Mouse (Mus musculus): ENCODE measurements around the gene Dgkz. TPM values are rescaled to one million over a fixed set of nuclear protein-coding genes. Genes with fewer than 3 reads are reported as not detected.

The Dgkz gene
- polyA plus RNA-seq, 1 experiment = 40.4 TPM

- Histone ChIP-seq H3K4me3 (ENCODE audit: insufficient read depth, low read length) (peak overlapping the region; percentile 11), H3K4me1 (ENCODE audit: control insufficient read depth, insufficient read depth, low read length) (no peaks in the 10 kb centered on the region), H3K27ac (ENCODE audit: insufficient read depth, low read length) (no peak overlapping the region)
- TF ChIP-seq POLR2A (IDR thresholded peaks at IDR 0.05; ENCODE audit: low read depth, low read length) (peak; percentile 72), CTCF (IDR thresholded peaks at IDR 0.05; ENCODE audit: borderline replicate concordance, insufficient read depth, low read length) (no peak)
Observed at GRCm38 (mm10) chr2:91931328-91932159, 44.1 kb downstream of the Dgkz start.

GRCm38 (mm10) chr2:91930761-91931291 lies 44.8 kb downstream of the Dgkz start:
- H3K4me1 ChIP-seq (ENCODE audit: control insufficient read depth, insufficient read depth, low read length) = no peaks in the 10 kb centered on the region
- no peak for TF ChIP-seq CTCF (IDR thresholded peaks at IDR 0.05; ENCODE audit: borderline replicate concordance, insufficient read depth, low read length)
- TF ChIP-seq POLR2A (IDR thresholded peaks at IDR 0.05; ENCODE audit: low read depth, low read length) = no peak

DNA sequence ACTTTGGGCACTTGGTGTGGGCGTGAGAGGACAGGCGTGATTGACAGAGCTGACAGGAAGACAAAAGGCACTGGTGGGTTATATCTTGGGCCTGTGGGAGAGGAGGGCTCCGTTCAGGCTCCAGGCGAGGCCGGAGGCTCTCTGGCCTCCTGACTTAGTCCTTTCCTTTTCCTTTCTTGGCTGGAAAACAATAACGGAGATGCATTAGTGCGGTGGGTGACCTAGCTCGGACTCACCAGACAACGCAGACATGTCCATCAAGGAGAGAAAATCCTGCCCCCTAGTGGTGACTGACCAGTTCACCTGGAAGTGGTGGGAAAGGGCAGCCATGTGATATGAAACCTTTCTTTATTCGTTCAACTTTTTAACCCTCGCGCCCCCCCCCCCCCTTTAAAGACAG lies 45.7 kb downstream of the Dgkz start:
- no peak overlapping the region for H3K4me3 ChIP-seq (ENCODE audit: insufficient read depth, low read length)
- no peak overlapping the region for H3K27ac ChIP-seq (ENCODE audit: insufficient read depth, low read length)
- peak; percentile 58; the same call in 1 of the 2 replicates for TF ChIP-seq CTCF (IDR thresholded peaks at IDR 0.05; ENCODE audit: borderline replicate concordance, insufficient read depth, low read length)
- no peak for TF ChIP-seq POLR2A (IDR thresholded peaks at IDR 0.05; ENCODE audit: low read depth, low read length)
- no peaks in the 10 kb centered on the region for H3K4me1 ChIP-seq (ENCODE audit: control insufficient read depth, insufficient read depth, low read length)

More at GRCm38 (mm10) chr2:91930761-91931291, 44.8 kb downstream of the Dgkz start:
- Histone ChIP-seq H3K4me3 (ENCODE audit: insufficient read depth, low read length) (peak overlapping the region; percentile 11), H3K27ac (ENCODE audit: insufficient read depth, low read length) (no peak overlapping the region)

GRCm38 (mm10) chr2:91929455-91929854 lies 46.2 kb downstream of the Dgkz start:
- no peak overlapping the region for H3K27ac ChIP-seq (ENCODE audit: insufficient read depth, low read length)
- TF ChIP-seq CTCF (IDR thresholded peaks at IDR 0.05; ENCODE audit: borderline replicate concordance, insufficient read depth, low read length) (no peak), POLR2A (IDR thresholded peaks at IDR 0.05; ENCODE audit: low read depth, low read length) (no peak)
- no peak overlapping the region for H3K4me3 ChIP-seq (ENCODE audit: insufficient read depth, low read length)
- H3K4me1 ChIP-seq (ENCODE audit: control insufficient read depth, insufficient read depth, low read length) = no peaks in the 10 kb centered on the region

- Histone ChIP-seq H3K4me1 (ENCODE audit: control insufficient read depth, insufficient read depth, low read length) (0 out of 2 replicates have a peak, but pooled peaks cover under 1% of the 10 kb centered on the region), H3K27ac (ENCODE audit: insufficient read depth, low read length) (no peak overlapping the region), H3K4me3 (ENCODE audit: insufficient read depth, low read length) (no peak overlapping the region)
- TF ChIP-seq CTCF (IDR thresholded peaks at IDR 0.05; ENCODE audit: borderline replicate concordance, insufficient read depth, low read length) = no peak
- TF ChIP-seq POLR2A (IDR thresholded peaks at IDR 0.05; ENCODE audit: low read depth, low read length) = no peak
Observed at GRCm38 (mm10) chr2:91928534-91929350, 46.9 kb downstream of the Dgkz start.

- no peak overlapping the region for H3K27ac ChIP-seq (ENCODE audit: insufficient read depth, low read length)
- H3K4me3 ChIP-seq (ENCODE audit: insufficient read depth, low read length) = no peak overlapping the region
- no peak for TF ChIP-seq CTCF (IDR thresholded peaks at IDR 0.05; ENCODE audit: borderline replicate concordance, insufficient read depth, low read length)
- TF ChIP-seq POLR2A (IDR thresholded peaks at IDR 0.05; ENCODE audit: low read depth, low read length) = no peak
- 0 out of 2 replicates have a peak, but pooled peaks cover 2% of the 10 kb centered on the region for H3K4me1 ChIP-seq (ENCODE audit: control insufficient read depth, insufficient read depth, low read length)
Observed at GRCm38 (mm10) chr2:91927826-91928533, 47.7 kb downstream of the Dgkz start.

DNA sequence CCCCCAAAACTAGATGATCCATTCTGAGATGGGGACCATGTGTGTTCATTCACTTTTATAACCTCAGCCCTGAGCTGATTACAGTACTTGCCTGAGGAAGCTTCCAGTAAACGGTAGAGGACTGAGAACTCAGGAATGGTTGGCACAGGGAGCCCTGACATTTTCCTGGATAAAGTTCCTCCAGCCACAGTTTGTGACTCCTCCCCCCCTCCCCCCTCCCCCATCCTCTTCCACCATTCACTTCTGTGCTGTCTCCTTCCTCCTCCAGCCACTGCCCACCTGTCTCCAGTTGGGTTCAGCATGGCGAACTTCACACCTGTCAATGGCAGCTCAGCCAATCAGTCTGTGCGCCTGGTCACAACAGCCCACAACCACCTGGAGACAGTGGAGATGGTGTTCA lies 48.7 kb downstream of the Dgkz start, which contains the start of gene Chrm4:
Gene Chrm4 (plus strand): TSS at position 301 of the 400 bp plus-strand sequence.
- no peak within 1 kb of the TSS for H3K4me3 ChIP-seq (ENCODE audit: insufficient read depth, low read length)
- 0 out of 2 replicates have a peak, but pooled peaks cover 2% of the 10 kb centered on the region for H3K4me1 ChIP-seq (ENCODE audit: control insufficient read depth, insufficient read depth, low read length)
- TF ChIP-seq POLR2A (IDR thresholded peaks at IDR 0.05; ENCODE audit: low read depth, low read length) = no peak
- TF ChIP-seq CTCF (IDR thresholded peaks at IDR 0.05; ENCODE audit: borderline replicate concordance, insufficient read depth, low read length) = no peak
- no peak within 1 kb of the TSS for H3K27ac ChIP-seq (ENCODE audit: insufficient read depth, low read length)

DNA sequence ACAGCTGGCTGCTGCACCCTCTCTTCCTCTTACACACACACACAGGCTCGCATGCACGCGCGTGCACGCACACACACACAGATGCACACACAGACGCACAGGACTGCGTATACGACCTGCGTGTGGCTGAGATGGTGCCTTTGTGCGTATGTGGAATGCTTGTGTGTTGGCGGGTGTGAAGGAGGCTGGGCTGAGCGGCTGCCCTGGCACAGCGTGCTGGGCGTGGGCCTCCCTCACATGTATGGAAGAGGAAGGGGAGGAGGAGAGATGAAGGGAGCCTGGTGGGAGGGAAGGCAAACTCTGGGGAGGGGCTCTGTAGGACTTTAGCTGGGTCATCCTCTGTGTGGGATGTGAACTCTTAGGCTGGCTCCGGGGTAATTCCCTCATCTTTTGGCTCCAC lies 50.2 kb downstream of the Dgkz start:
- 0 out of 2 replicates have a peak, but pooled peaks cover 2% of the 10 kb centered on the region for H3K4me1 ChIP-seq (ENCODE audit: control insufficient read depth, insufficient read depth, low read length)
- no peak for TF ChIP-seq CTCF (IDR thresholded peaks at IDR 0.05; ENCODE audit: borderline replicate concordance, insufficient read depth, low read length)
- TF ChIP-seq POLR2A (IDR thresholded peaks at IDR 0.05; ENCODE audit: low read depth, low read length) = no peak
- H3K4me3 ChIP-seq (ENCODE audit: insufficient read depth, low read length) = no peak overlapping the region
- no peak overlapping the region for H3K27ac ChIP-seq (ENCODE audit: insufficient read depth, low read length)

GRCm38 (mm10) chr2:91924726-91925125 lies 50.9 kb downstream of the Dgkz start:
- 0 out of 2 replicates have a peak, but pooled peaks cover 2% of the 10 kb centered on the region for H3K4me1 ChIP-seq (ENCODE audit: control insufficient read depth, insufficient read depth, low read length)
- TF ChIP-seq CTCF (IDR thresholded peaks at IDR 0.05; ENCODE audit: borderline replicate concordance, insufficient read depth, low read length) (no peak), POLR2A (IDR thresholded peaks at IDR 0.05; ENCODE audit: low read depth, low read length) (no peak)
- no peak overlapping the region for H3K4me3 ChIP-seq (ENCODE audit: insufficient read depth, low read length)
- H3K27ac ChIP-seq (ENCODE audit: insufficient read depth, low read length) = no peak overlapping the region

Measured in embryonic fibroblast, embryonic 13.5 days (primary cell).